Mouse (Mus musculus): ENCODE results near the gene Anxa3. TPM values are rescaled to one million over a fixed set of nuclear protein-coding genes. Genes with fewer than 3 reads are reported as not detected.

Gene Anxa3
- total RNA-seq, 2 experiments from 2014 or later, result 9.5 to 20.3 TPM

DNA sequence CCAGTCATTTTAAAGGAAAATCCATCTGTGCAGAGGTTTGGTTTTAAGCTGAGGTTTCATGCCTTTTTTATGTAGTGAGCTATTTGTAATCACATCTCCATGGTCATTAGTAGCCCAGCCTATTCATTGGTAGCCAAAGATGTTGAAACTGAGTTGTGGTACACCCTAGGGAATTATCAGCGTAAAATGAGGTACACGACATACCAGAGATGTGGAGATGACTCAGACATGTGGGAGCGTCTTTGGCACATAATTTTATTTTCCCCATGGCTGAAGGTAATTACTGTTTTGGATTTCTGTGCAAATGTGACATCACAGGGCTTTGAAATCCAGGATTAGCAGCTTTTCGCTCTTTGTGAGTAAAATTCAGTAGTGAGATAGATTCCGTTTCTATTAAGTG, 41.2 kb downstream of the Anxa3 start:
- DNase-seq (ENCODE audit: low spot score), result peak; percentile 67

DNA sequence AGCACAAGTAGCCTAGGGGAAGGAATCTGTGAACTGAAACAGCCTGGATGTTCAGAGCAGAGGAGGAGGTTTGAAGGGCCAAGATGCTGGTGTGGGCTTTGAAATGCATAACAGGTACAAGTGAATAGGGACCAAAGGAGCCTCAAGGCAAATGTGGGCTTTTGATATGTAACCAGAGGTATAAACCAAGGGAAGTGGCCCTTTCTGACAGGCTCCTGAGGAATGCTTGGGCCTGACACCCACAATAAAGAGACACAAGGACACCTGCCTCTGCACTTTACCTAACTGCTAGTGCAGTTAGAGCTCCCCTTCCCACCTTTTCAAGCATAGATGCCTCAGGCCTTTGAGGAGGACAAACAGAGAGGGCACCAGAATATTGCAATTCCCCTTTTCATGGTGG, 54.8 kb downstream of the Anxa3 start:
- DNase-seq (ENCODE audit: low spot score), result no peak

DNA sequence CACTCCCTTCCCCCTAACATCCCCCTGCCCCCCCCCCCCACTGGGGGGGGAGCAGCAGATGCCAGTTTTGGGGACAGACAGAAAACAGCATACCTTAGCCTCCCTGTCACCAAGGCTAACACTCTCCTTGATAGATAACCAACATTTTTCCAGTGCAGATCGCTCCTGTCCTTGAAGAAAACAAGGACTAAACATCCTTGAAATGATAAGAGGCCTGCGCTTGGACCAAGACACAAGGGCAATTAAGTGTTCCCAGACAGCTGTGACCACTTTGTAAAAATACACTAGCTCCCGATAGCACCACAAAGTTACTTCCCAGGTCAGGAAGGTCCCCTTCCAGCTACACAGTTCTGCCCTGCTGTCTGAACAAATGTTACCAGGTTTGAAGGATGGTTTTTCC, 55.2 kb downstream of the Anxa3 start:
- DNase-seq (ENCODE audit: low spot score), result no peak

DNA sequence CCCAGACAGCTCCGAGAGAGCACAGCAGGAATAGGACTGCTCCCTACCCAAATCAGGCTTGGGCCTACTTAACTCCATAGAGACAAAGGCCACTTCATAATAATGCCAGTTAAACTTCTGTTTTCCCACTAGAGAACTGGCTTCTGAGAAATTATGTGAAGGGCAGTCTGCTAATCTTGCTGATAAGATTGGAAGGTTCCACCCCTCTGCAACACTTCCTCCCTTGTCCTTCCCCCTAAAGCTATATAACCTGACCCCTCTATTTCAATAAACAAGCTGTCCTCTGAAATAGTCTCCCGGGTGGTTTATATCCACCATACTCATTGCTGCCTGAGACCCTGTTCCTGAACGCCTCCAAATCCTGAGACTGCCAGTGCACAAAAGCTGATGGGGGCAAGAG, 56.1 kb downstream of the Anxa3 start:
- no peak for DNase-seq (ENCODE audit: low spot score)

DNA sequence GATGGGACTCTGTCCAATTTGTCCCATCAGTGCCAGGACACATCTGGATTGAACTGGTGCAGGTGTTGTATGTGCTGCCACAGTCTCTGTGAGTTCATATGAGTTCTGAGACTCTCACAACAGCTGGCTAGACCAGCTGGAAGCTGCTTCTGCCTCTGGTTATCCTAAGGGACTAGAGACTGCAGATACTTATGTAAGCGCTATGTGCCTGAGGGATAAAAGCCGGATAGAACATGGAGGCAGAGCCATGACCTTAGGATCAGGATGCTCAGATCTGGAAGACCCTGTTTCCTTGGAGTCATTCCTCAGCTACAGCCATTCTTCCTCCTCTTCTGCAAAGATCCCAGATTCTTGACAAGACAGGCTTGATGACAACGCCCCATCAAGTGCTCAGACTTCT, 60.3 kb downstream of the Anxa3 start:
- DNase-seq (ENCODE audit: low spot score), result no peak

DNA sequence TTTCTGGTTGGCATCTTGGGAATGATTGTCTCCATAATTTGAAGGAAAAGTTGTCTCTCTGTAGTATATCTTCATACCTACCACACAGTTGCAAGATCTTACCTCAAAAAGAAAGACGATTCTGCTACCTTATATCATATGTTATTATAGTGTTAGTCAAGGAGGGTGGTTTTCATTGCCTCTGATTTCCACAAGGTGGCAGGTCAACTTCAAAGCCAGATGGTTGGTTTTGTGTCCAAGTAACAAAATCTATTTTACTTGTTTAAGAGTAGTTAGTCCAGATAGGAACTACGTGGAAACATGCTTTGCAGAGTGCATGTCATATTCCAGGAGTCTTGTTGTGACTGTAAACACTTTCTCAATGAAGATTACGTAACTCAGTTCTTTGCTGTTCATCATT, 61.2 kb downstream of the Anxa3 start:
- peak; percentile 14 for DNase-seq (ENCODE audit: low spot score)

DNA sequence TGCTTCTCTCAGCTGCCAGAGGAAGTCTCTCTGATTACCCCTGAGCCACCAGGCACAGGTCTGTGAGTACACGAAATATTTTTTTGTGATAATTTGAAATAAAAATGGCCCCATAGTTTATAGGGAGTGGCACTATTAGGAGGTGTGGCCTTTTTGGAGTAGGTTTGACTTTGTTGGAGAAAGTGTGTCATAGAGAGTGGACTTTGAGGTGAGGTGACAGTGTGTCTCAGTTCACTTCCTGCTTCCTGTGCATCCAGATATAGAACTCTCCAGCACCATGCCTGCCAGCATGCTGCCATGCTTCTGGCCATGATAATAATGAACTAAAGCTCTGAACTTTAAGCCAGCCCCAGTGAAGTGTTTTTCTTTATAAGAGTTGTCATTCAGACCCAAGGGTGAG, 66.8 kb downstream of the Anxa3 start:
- no peak for DNase-seq (ENCODE audit: low spot score)

DNA sequence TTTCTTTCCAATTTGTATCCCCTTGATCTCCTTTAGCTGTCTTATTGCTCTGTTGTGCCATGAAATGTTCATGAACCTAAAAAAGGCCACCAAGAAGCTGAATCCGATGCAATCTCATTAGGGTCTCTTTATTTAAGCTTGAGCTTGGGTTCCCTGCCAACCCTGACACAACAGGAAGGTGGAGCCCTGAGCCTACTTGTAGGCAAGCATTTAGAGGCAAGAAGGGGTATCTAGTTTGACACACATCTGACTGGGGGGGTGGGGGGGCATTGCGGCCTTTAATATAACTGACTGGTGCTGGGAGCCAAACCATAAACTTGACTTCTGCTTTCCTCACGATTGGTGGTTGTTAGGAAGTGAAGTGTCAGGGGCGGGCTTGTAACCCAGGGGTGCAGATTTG, 74.0 kb downstream of the Anxa3 start:
- DNase-seq (ENCODE audit: low spot score), result no peak

DNA sequence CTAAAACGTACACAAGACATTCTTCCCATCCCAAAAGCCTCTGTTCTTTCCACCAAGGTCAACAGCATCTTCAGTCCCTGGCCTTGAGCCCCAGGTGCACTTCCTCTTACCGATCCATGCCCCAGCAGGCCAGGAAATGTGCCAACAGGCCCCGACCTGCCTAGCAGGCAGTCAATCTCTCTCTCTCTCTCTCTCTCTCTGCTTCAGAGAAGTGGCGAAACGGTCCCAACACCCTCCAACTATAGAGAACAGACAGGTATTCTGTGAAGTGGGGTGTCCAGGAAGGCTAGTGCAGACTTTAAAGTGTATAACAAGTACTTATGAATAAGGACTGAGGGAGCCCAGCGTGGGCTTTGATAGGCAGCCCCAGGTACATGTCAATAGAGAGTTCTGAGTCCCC, 75.8 kb downstream of the Anxa3 start:
- no peak for DNase-seq (ENCODE audit: low spot score)

DNA sequence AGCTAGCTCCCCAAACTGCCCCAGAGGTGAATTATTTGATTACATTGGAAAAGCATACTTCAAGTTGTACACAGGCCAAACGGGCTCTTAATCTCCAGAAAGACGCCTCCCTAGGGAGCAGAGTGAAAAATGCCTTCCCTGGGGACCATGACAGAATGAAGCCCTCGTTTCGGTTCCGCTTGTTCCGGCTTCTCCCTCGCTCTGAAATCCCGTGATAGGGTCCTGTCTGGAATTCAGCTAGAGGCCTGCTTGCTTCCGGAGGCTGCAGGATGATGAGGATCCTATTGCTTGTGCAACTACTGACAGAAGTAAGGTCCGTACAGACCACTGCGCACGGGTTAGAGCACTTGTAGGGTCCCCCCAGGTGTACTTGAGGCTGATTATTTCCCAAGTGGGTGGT, 77.9 kb downstream of the Anxa3 start:
- no peak for DNase-seq (ENCODE audit: low spot score)

DNA sequence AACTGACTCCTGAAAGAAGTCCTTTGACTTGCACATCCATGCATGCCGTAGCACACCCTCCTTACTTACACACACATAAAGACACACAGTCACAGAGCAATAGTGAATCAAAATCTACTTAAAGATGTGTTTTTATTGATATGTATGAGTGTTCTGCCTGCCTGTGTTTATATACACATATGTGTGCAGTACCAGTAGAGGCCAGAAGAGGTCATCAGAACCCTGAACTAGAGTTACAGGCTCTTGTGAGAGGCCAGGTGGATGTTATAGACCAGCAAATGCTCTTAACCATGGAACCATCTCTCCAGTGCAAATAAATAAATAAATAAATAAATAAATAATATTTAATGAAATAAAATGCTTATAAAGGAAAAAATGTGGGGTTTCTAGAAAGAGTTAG, 85.0 kb downstream of the Anxa3 start:
- no peak for DNase-seq (ENCODE audit: low spot score)

DNA sequence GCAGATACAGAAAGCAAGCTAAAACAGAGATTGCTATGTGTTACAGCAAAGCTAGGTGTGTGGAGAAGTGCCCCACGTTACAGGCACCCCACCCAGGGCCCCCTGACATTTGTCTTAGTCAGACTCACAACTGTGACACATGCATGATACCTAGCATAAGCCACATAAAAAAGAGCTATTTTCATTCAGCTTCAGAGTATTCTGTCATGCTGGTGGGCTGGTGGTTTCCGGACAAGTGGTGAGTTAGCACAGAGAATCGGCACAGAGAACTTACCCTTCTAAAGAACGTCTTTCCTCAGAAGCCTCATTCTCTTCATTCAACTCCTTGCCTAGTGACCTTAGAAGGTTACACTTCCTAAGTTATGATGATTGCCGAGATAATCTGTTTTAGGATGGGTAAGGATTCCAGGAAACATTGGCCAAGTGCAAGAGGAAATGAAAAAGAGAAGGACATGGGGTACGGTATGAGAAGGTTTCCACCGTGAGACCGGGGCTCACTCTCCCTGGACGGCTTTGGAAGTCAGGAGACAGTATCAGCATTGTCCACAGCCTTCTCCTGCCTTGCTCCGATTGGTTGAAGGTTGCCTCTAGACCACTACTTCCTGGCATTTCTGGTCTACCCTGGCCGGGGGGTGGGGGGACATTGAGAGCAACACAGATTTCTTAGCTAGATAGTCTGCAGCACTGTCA, 85.9 kb downstream of the Anxa3 start:
- DNase-seq (ENCODE audit: low spot score), result no peak

DNA sequence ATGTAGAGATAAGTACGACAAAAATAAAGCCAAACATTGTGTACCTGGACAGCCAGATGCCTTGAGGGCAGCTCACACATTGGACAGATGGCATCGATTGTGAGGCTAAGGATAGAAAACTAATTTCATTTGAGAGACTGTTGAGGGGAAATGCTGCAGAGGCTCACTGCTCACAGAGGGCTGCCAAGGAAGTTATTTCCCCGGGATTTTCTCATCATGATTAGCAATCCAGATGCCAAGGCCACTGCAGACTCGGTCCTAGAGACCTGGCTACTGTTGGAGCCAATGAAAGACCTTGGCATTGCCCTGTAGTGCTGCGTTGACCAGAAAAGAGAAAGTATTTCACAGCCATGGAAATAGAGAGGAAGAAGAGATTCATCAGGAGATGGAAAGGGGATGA, 87.1 kb downstream of the Anxa3 start:
- no peak for DNase-seq (ENCODE audit: low spot score)

DNA sequence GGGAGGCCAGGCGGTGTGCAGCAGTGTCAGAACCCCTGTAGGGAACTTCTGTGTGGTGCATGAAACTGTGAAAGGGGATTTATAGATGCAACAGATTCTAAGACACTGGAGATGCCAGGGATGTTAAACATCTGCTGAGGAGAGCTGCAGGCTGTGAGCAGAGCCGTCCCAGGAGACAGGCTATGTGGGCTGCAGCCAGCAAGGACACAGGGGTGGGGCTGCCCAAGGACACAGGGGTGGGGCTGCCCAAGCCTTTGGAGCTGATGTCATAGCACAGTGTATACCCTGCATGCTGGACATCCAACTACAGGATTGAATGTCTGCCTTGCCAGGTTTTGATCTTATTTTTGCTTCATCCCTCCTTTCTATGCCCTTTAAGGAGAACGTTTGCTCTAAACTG, 88.0 kb downstream of the Anxa3 start:
- DNase-seq (ENCODE audit: low spot score), result peak; percentile 47

DNA sequence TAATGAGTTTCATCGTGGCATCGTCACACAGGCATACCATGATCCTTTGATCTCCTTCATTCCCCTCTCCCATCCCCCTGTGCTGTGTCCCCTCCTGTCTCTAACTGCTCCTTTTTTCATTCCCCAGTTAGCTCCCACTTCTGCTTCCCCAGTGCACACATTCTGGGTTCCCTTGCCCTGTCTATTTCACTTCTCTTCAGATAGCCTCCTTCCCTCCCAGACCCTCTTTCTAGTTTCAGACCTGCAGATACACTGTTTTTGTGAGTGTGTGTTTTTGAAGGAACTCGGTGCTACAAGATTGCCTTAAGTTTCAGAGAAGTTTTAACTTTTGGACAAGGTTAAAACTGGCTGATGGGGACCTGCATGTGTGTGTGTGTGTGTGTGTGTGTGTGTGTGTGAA, 88.5 kb downstream of the Anxa3 start:
- DNase-seq (ENCODE audit: low spot score), result no peak

DNA sequence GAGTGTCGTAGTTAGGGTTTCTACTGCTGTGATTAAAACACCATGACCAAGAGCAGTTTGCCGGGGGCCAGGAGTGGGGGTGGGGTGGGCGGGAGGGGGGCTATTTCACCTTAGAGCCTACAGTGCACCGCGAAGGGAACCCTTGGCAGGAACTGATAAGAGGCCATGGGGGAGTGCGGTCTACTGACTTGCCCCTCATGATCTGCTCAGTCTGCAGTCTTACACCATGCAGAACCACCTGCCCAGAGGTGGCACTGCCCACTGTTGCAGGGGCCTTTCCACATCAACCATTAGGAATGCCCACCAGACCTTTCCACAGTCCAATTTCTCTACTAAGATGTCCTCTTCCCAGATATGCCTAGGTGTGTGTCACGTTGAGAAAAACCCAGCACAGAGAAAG, 92.1 kb downstream of the Anxa3 start:
- DNase-seq (ENCODE audit: low spot score), result no peak

DNA sequence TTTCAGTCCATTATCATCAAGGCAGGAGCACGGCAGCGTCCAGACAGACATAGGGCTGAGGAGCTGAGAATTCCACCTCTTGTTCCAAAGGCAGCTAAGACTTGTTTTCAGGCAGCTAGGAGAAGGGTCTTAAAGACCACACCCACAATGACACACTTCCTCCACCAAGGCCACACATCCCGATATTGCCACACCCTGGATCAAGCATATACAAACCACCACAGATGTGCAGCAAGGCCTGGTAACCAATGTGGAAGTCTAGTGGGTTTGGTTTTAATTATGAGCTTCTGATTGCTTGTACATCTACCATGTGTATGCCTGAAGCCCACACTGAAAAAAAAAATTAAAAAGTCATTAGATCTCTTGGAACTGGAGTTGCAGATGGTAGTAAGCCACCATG, 95.3 kb downstream of the Anxa3 start:
- no peak for DNase-seq (ENCODE audit: low spot score)

DNA sequence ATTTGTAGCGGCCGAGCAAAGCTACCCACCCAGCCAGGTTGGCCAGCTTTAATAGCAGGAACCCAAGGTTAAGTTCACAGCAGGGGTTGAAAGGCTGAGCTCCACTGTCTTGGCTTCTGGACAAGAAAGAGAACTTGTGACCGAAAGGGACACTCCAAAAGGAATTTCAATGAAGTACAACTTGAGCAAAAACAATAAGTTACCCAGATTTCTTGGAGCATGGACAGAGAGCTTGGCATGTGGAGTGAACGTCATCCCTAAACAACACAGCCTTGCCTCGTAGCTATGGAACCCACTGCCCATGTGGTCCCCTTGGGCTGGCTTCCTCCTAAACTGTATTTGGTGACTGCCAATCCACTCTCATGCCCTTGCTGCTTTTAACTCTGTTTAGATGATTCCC, 97.2 kb downstream of the Anxa3 start:
- DNase-seq (ENCODE audit: low spot score), result no peak

Other genes with a start within 250 kb of the Anxa3 start
- gene Bmp2k, start 204.3 kb downstream of the Anxa3 start, total RNA-seq (2021), result 10 to 100 TPM; 11.8 to 13.2 TPM